Mouse (Mus musculus) testis, adult 2 months (tissue): ENCODE measurements around the gene Lysmd3. TPM values are rescaled to one million over a fixed set of nuclear protein-coding genes. Genes with fewer than 3 reads are reported as not detected.

Experiments used
- H3K27ac ChIP-seq: fragments of 200-500 bp; 2 replicates; pipeline ENCODE4 v1.5.1; 2012; ENCODE audit warnings: low read depth, low read length; ENCODE audit not compliant: control insufficient read depth, insufficient read depth
- H3K27me3 ChIP-seq: fragments of 200-500 bp; 2 replicates; pipeline ENCODE4 v1.6.1; 2012; ENCODE audit warnings: mild to moderate bottlenecking, low read length, moderate library complexity; ENCODE audit not compliant: control insufficient read depth, insufficient read depth
- H3K36me3 ChIP-seq: fragments of 200-500 bp; 2 replicates; pipeline ENCODE4 v1.6.1; 2012; ENCODE audit warnings: mild to moderate bottlenecking, low read length; ENCODE audit not compliant: control insufficient read depth, insufficient read depth
- H3K4me1 ChIP-seq: fragments of 200-500 bp; 2 replicates; pipeline ENCODE4 v1.6.1; 2012; ENCODE audit warnings: low read length; ENCODE audit not compliant: control insufficient read depth, insufficient read depth
- H3K4me3 ChIP-seq: fragments of 200-500 bp; 2 replicates; pipeline ENCODE4 v1.5.1; 2012; ENCODE audit warnings: low read depth, mild to moderate bottlenecking, low read length, moderate library complexity, mixed read lengths; ENCODE audit not compliant: control insufficient read depth
- CTCF ChIP-seq: fragments of 200-500 bp; IDR thresholded peaks from 2 replicates; pipeline ENCODE4 v1.5.1; 2012; ENCODE audit warnings: low read depth, mild to moderate bottlenecking, inconsistent platforms, low read length, moderate library complexity; ENCODE audit not compliant: control insufficient read depth, insufficient read depth, insufficient replicate concordance
- POLR2A ChIP-seq: fragments of 200-500 bp; IDR thresholded peaks from 2 replicates; pipeline ENCODE4 v1.6.1; 2012; ENCODE audit warnings: low read depth, mild to moderate bottlenecking, inconsistent platforms, low read length, moderate library complexity; ENCODE audit not compliant: control insufficient read depth
- polyA plus RNA-seq: library from polyadenylated mRNA; depleted of rRNA; stranded (reverse); fragments of >200 nt; gene quantifications from 2 replicates; pipeline ENCODE4 v1.2.3, GENCODE M21; 2012; rRNA removed

Lysmd3 gene
- polyA plus RNA-seq, 1 experiment = 3.1 TPM

DNA sequence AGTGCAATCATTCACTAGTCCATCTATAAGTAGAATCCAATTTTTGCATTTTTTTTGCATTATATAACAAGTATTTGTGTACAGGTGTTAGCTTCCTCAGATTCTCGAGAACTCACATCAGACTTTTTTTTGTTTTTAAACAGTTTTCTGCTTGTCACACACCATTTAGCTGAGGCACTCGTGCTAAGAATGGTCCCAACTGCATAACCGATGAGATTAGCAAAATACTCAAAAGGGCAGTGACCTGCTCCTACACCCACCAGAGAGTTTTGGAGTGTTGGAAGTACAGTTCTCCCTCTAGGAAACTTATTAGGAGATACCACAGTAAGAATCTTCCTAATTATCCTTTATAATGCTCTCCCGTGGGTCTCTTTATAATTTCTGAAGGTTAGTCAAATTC lies 52.3 kb downstream of the Lysmd3 start:
- Histone ChIP-seq H3K27me3 (no peaks in the 10 kb centered on the region), H3K27ac (no peak overlapping the region), H3K36me3 (no peaks in the 10 kb centered on the region), H3K4me3 (no peak overlapping the region), H3K4me1 (peaks cover 13% of the 10 kb centered on the region)
- no peak for TF ChIP-seq POLR2A
- no peak for TF ChIP-seq CTCF

DNA sequence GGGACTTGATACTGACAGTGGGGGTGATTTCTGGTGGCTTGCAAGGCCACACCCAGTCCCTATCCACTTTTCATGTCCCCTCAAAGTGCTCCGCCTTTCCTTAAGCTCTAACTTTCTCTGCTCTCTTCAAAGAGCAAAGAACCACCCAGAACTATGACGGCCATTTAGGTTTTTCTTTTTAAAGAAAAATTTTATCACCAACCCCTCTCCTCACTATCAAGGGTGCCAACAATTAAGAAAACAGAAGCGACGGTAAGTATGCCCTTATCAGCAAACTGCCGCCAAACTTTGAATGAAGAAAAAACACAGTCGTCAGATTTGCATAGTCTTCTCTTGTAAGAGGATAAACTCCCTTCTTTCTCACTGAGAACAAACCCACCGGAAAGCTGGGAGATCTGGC lies 52.8 kb downstream of the Lysmd3 start:
- Histone ChIP-seq H3K27ac (0 out of 2 replicates have a peak overlapping the region, but pooled peaks have one; percentile 9), H3K27me3 (no peaks in the 10 kb centered on the region), H3K36me3 (no peaks in the 10 kb centered on the region), H3K4me1 (peaks cover 13% of the 10 kb centered on the region), H3K4me3 (peak overlapping the region; percentile 84)
- no peak for TF ChIP-seq POLR2A
- no peak for TF ChIP-seq CTCF

DNA sequence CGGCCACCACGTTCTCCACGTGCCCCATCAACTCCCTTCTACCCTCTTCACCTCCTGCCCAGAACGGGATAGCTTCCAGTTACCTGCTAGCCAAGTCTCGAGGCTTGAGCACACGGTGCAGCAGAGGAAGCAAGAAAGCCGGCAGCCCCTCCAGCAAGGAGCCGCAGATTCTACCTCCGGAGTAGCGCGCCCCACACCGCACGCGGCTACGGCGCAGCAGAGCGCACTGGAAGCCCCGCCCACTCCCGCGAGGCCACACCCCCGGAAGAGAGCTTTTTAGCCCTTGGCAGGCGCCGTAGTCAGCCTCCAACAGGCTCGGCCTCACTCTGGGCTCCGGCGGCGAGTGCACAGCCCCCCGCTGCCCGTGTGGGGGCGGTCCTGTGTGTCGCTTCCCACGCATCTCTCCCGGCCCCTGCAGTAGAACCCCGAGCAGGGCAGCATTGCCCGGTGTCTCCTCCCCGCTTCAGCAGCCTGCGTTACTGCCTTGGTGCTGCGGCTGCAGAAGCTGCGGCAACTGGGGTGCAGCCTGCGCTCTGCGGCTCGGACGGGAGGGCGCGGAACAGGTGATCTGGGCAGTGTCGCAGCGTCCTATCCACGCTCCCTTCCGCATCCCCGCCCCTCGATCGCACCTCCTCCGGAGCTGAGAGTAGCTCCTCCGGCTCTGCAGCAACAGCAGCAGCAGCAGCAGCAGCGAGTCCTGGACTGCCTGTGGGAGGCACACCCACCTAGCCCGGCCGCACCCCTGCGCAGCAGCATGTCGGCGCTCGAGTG lies 53.5 kb downstream of the Lysmd3 start, which contains the start of the genes Polr3g and Mblac2:
Gene Polr3g (minus strand): TSS at position 239 of the 771 bp plus-strand sequence.
Gene Mblac2 (plus strand): TSS at position 567 of the 771 bp plus-strand sequence.
- Histone ChIP-seq H3K27ac (peak within 1 kb of the TSS; percentile 46), H3K4me1 (peaks cover 13% of the 10 kb centered on the region), H3K36me3 (no peaks in the 10 kb centered on the region), H3K4me3 (peak within 1 kb of the TSS; percentile 84), H3K27me3 (no peaks in the 10 kb centered on the region)
- peak; percentile 50 for TF ChIP-seq POLR2A
- no peak for TF ChIP-seq CTCF

GRCm38 (mm10) chr13:81711546-81712371 lies 54.3 kb downstream of the Lysmd3 start:
- TF ChIP-seq POLR2A (no peak), CTCF (no peak)
- Histone ChIP-seq H3K36me3 (no peaks in the 10 kb centered on the region), H3K27me3 (no peaks in the 10 kb centered on the region), H3K4me3 (peak overlapping the region; percentile 84), H3K27ac (peak overlapping the region; percentile 46), H3K4me1 (peaks cover 13% of the 10 kb centered on the region)

DNA sequence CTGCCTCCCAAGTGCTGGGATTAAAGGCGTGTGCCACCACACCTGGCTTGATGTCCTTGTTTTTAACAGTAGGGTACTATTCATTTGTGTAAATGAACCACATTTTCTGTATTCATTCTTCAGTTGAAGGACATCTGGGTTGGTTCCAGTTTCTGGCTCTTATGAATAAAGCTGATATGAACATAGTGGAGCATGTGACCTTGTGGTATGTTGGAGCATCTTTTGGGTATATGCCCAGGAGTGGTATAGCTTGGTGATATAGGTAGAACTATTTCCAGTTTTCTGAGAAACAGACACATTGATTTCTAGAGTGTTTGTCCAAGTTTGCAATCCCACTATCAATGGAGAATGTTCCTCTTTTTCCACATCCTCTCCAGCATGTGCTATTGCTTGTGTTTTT lies 56.4 kb downstream of the Lysmd3 start:
- Histone ChIP-seq H3K4me1 (peaks cover 13% of the 10 kb centered on the region), H3K4me3 (no peak overlapping the region), H3K36me3 (no peaks in the 10 kb centered on the region), H3K27me3 (no peaks in the 10 kb centered on the region), H3K27ac (no peak overlapping the region)
- TF ChIP-seq CTCF = no peak
- TF ChIP-seq POLR2A = no peak

Other genes with a start within 250 kb of the Lysmd3 start
- gene Adgrv1, start 24.5 kb upstream of the Lysmd3 start, polyA plus RNA-seq = 5.8 and 6.7 TPM in 2 replicates
- gene Polr3g, start 53.4 kb downstream of the Lysmd3 start, polyA plus RNA-seq = 4.5 and 7.7 TPM in 2 replicates
- gene Mblac2, start 53.7 kb downstream of the Lysmd3 start, polyA plus RNA-seq = 3.1 and 3.3 TPM in 2 replicates
- 22.5 and 26.4 TPM in 2 replicates for gene Cetn3, start 125.4 kb downstream of the Lysmd3 start, polyA plus RNA-seq